Mouse (Mus musculus) small intestine, adult 10 weeks (tissue): ENCODE measurements around the gene Thnsl1. TPM values are rescaled to one million over a fixed set of nuclear protein-coding genes. Genes with fewer than 3 reads are reported as not detected.

Source experiments
- polyA plus RNA-seq: library from polyadenylated mRNA; stranded (reverse); fragments of 350-450 nt; fragmentation: Illumina TruSeq; extraction: RNeasy Lipid Tissue Mini Kit (QIAGEN cat#74804); gene quantifications from one replicate; pipeline ENCODE4 v1.2.3, GENCODE M21; 2014; ENCODE audit warnings: low replicate concordance

Thnsl1 gene
- 12.1 TPM for polyA plus RNA-seq

GRCm38 (mm10) chr2:21204912-21205830 lies at the start of gene Thnsl1, which contains the start of gene Enkur:
Gene Thnsl1 (plus strand): TSS chr2:21205724.
Gene Enkur (minus strand): TSS chr2:21205365.

Other genes starting within 250 kb of the Thnsl1 start
- 38.9 TPM for gene Arhgap21, start 236.8 kb upstream of the Thnsl1 start, polyA plus RNA-seq
- 3.7 TPM for gene Enkur, start 359 bp upstream of the Thnsl1 start, polyA plus RNA-seq
- gene Gpr158, start 161.8 kb downstream of the Thnsl1 start, polyA plus RNA-seq = 0.07 TPM